In the genomic region with DNA sequence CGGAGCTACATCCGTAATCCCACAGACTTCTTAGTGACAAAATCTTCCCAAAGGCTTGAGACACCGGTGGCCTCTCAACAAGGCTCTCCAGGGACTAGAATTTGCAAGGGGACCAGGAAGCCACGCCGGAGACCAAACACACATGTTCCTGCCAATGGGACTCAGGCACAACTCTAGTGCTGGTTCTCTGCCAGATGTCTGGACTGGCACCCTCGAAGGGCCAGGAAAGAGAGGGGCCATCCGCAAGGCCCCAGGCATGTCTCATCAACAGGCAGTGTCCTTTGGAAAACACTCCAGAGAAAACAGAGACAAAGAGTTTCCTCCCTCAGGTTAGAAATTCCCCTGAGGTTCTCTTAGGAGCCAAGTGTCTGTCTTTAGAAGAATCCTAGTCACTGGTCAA, we compare ENCODE assay signal across 13 mouse cellular contexts. TPM values are rescaled to one million over a fixed set of nuclear protein-coding genes. Genes with fewer than 3 reads are reported as not detected.
A peak's percentile ranks its signal among the peaks of the same experiment; 100 is the strongest.
DNase-seq lines count a peak whose midpoint lies in the region; ATAC-seq and TF ChIP-seq lines count a peak whose summit lies in the region.
"Had no signal": no experiment of that assay in that cellular context is flagged by ENCODE, and none has a peak within 500 bp of the region (broad histone marks: within the 10 kb centered on the region; RNA-seq: fewer than 3 reads in every experiment).

No protein-coding gene starts in this region.

- ATAC-seq in intestine, embryonic 16.5 days: no peak
- ATAC-seq in intestine, postnatal 0 days: no peak
- ATAC-seq in heart, embryonic 15.5 days (replicated peaks; ENCODE audit: insufficient number of reproducible peaks, insufficient read depth, low FRiP score, low read depth): no peak
- ATAC-seq in kidney, postnatal 0 days (replicated peaks; ENCODE audit: low FRiP score, low read depth): no peak
- ATAC-seq: CD4-positive, CD25-positive, alpha-beta regulatory T cell, adult 4 months had no signal

- no peaks in the 10 kb centered on the region for H3K27me3 ChIP-seq in intestine, embryonic 16.5 days (replicated peaks; ENCODE audit: control insufficient read depth, insufficient read depth, low read length)
- H3K27me3 ChIP-seq in intestine, postnatal 0 days (replicated peaks; ENCODE audit: control insufficient read depth, insufficient read depth, low read length): no peaks in the 10 kb centered on the region
- H3K27me3 ChIP-seq in heart, embryonic 15.5 days: no peaks in the 10 kb centered on the region
- H3K27me3 ChIP-seq in kidney, postnatal 0 days (ENCODE audit: insufficient read depth, low read length): no peaks in the 10 kb centered on the region
- H3K27me3 ChIP-seq: liver, embryonic 13.5 days had no signal

- TF ChIP-seq CTCF in intestine, postnatal 0 days (IDR thresholded peaks at IDR 0.05; ENCODE audit: low read depth): no peak
- TF ChIP-seq CTCF in kidney, postnatal 0 days (IDR thresholded peaks at IDR 0.05; ENCODE audit: low read depth): no peak

- no peaks in the 10 kb centered on the region for H3K4me1 ChIP-seq in intestine, embryonic 16.5 days (ENCODE audit: control insufficient read depth, insufficient read depth, low read length)
- H3K4me1 ChIP-seq in intestine, postnatal 0 days (replicated peaks; ENCODE audit: control insufficient read depth, insufficient read depth, low read length): no peaks in the 10 kb centered on the region
- 0 out of 2 replicates have a peak, but pooled peaks cover 9% of the 10 kb centered on the region for H3K4me1 ChIP-seq in heart, embryonic 15.5 days (replicated peaks)
- H3K4me1 ChIP-seq in kidney, postnatal 0 days (replicated peaks; ENCODE audit: insufficient read depth, low read length): no peaks in the 10 kb centered on the region
- H3K4me1 ChIP-seq: liver, embryonic 13.5 days had no signal

- H3K9me3 ChIP-seq in intestine, embryonic 16.5 days (ENCODE audit: control insufficient read depth, low read length): no peaks in the 10 kb centered on the region
- H3K9me3 ChIP-seq in intestine, postnatal 0 days (ENCODE audit: control insufficient read depth): no peaks in the 10 kb centered on the region
- no peaks in the 10 kb centered on the region for H3K9me3 ChIP-seq in heart, embryonic 15.5 days (replicated peaks)
- no peaks in the 10 kb centered on the region for H3K9me3 ChIP-seq in kidney, postnatal 0 days (replicated peaks; ENCODE audit: low read length)
- H3K9me3 ChIP-seq: liver, embryonic 13.5 days; midbrain, embryonic 10.5 days had no signal

- peak; percentile 4 for DNase-seq in kidney, postnatal 0 days (ENCODE audit: low spot score)
- DNase-seq in lung, postnatal 4 days: peak; percentile 46 to 64
- no peak for DNase-seq in embryo, embryonic 10.5 days (ENCODE audit: low spot score)
- no peak for DNase-seq in layer of hippocampus, adult 8-10 months (ENCODE audit: low spot score in 2 of 2)
- DNase-seq: cerebellum, adult 11-12 months; liver, embryonic 13.5 days; thymus, adult 2 months had no signal

- H3K36me3 ChIP-seq in intestine, embryonic 16.5 days (ENCODE audit: control insufficient read depth, insufficient read depth, low read length): no peaks in the 10 kb centered on the region
- H3K36me3 ChIP-seq in intestine, postnatal 0 days (ENCODE audit: control insufficient read depth, insufficient read depth): no peaks in the 10 kb centered on the region
- H3K36me3 ChIP-seq in heart, embryonic 15.5 days: no peaks in the 10 kb centered on the region
- H3K36me3 ChIP-seq in kidney, postnatal 0 days (ENCODE audit: insufficient read depth, low read length): no peaks in the 10 kb centered on the region
- H3K36me3 ChIP-seq: liver, embryonic 13.5 days; midbrain, embryonic 10.5 days had no signal

- H3K27ac ChIP-seq in intestine, embryonic 16.5 days (ENCODE audit: low read length): peak overlapping the region; percentile 9; the same call in 1 of the 2 replicates
- no peak overlapping the region for H3K27ac ChIP-seq in intestine, postnatal 0 days (ENCODE audit: low read depth, low read length)
- peak overlapping the region; percentile 72 for H3K27ac ChIP-seq in heart, embryonic 15.5 days
- no peak overlapping the region for H3K27ac ChIP-seq in kidney, postnatal 0 days
- H3K27ac ChIP-seq: liver, embryonic 13.5 days had no signal

- WGBS in intestine, embryonic 16.5 days: 78% methylated on average over 7 of the region's 7 CpGs
- WGBS in intestine, postnatal 0 days: 74% methylated on average over 7 of the region's 7 CpGs
- 65% methylated on average over 7 of the region's 7 CpGs for WGBS in heart, embryonic 15.5 days
- WGBS in kidney, postnatal 0 days: 78% methylated on average over 7 of the region's 7 CpGs

- H3K9ac ChIP-seq in intestine, embryonic 16.5 days (ENCODE audit: low read depth, low read length): no peak overlapping the region
- no peak overlapping the region for H3K9ac ChIP-seq in intestine, postnatal 0 days (ENCODE audit: low read depth, low read length)
- H3K9ac ChIP-seq in heart, embryonic 15.5 days: no peak overlapping the region
- H3K9ac ChIP-seq in kidney, postnatal 0 days (ENCODE audit: low read depth, low read length): no peak overlapping the region
- H3K9ac ChIP-seq: liver, embryonic 13.5 days had no signal

- H3K4me3 ChIP-seq in intestine, embryonic 16.5 days (ENCODE audit: low read length): no peak overlapping the region
- H3K4me3 ChIP-seq in intestine, postnatal 0 days (ENCODE audit: low read depth, low read length): no peak overlapping the region
- H3K4me3 ChIP-seq in heart, embryonic 15.5 days: no peak overlapping the region
- no peak overlapping the region for H3K4me3 ChIP-seq in kidney, postnatal 0 days (replicated peaks; ENCODE audit: low read depth, low read length)
- H3K4me3 ChIP-seq: liver, embryonic 13.5 days; midbrain, embryonic 10.5 days had no signal

- H3K4me2 ChIP-seq in intestine, embryonic 16.5 days (ENCODE audit: low read depth, low read length): no peak overlapping the region
- no peak overlapping the region for H3K4me2 ChIP-seq in intestine, postnatal 0 days (replicated peaks; ENCODE audit: low read depth)
- H3K4me2 ChIP-seq in heart, embryonic 15.5 days: no peak overlapping the region
- no peak overlapping the region for H3K4me2 ChIP-seq in kidney, postnatal 0 days (ENCODE audit: low read length)
- H3K4me2 ChIP-seq: liver, embryonic 13.5 days had no signal

RNA-seq across cellular contexts. Expression of a gene that starts 59.7 kb away (rescaled TPM):
- 1.5 TPM in 2 replicates for polyA plus RNA-seq in intestine, embryonic 16.5 days (2015; fragmentation: Nextera tagmentation; extraction: Ambion mirVana)
- polyA plus RNA-seq in intestine, postnatal 0 days (2015; fragmentation: Nextera tagmentation; extraction: Ambion mirVana): 1.1 and 1.2 TPM in 2 replicates
- polyA plus RNA-seq in heart, embryonic 15.5 days (2015; fragmentation: Nextera tagmentation; extraction: Ambion mirVana): 3.7 and 4.7 TPM in 2 replicates
- polyA plus RNA-seq in kidney, postnatal 0 days (2015; fragmentation: Nextera tagmentation; extraction: Ambion mirVana): 1.4 and 2.1 TPM in 2 replicates
- 10 to 100 TPM; 37.0 to 43.8 (median 39.9) TPM for total RNA-seq in layer of hippocampus, adult 8-10 months (2022)
- total RNA-seq: hematopoietic stem cell, adult 5-6 weeks had no signal

Comparison
In these comparisons a context has a peak if more than half of its experiments do, and no peak if none do; other contexts are left out.
1. H3K27ac ChIP-seq: peak in intestine, embryonic 16.5 days (single experiment) and heart, embryonic 15.5 days (single experiment); none in intestine, postnatal 0 days (single experiment) and kidney, postnatal 0 days (single experiment).
2. DNase-seq: peak in kidney, postnatal 0 days (single experiment) and lung, postnatal 4 days (2 of 2); none in embryo, embryonic 10.5 days (single experiment) and layer of hippocampus, adult 8-10 months (0 of 2).